Mouse (Mus musculus) heart, postnatal 0 days (tissue): ENCODE data around the gene Sox14.

Source experiments
- CTCF ChIP-seq: IDR thresholded peaks from 2 replicates; pipeline ENCODE4 v1.5.1; 2016; ENCODE audit warnings: antibody characterized with exemption, control low read depth, low read depth
- EP300 ChIP-seq: IDR thresholded peaks from 2 replicates; pipeline ENCODE4 v1.6.1; 2016; ENCODE audit warnings: antibody characterized with exemption, low read depth

DNA sequence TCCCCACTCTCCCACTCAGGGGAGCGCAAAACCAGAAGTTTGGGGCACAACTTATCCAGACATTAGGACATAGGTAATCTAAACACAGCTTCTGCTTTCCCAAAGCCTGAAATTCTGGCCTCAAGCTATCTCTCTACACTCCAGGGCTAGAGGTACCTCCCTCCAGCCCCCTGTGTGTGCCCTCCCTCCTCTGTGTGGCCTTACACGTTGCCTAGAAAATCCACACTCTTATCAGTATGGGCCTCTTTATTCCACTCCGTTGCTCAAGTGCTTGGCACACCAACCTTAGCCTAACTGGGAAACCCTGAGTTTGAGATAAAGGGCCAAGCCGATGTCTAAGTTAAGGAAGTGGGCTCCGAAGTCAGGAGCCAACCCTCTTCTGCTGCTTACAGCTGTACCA lies 2.6 kb upstream of the Sox14 start:
- TF ChIP-seq CTCF (no peak), EP300 (no peak)
